Mouse (Mus musculus): Measurements from ENCODE around the gene Agl. TPM values are rescaled to one million over a fixed set of nuclear protein-coding genes. Genes with fewer than 3 reads are reported as not detected.

Agl gene
- total RNA-seq (2022): 10 to 100 TPM; 49.9 to 75.6 (median 62.3) TPM

GRCm38 (mm10) chr3:116807811-116808506 lies at the start of gene Agl:
Gene Agl, minus strand, starts transcription at chr3:116808166.
- DNase-seq: peak; percentile 96

DNA sequence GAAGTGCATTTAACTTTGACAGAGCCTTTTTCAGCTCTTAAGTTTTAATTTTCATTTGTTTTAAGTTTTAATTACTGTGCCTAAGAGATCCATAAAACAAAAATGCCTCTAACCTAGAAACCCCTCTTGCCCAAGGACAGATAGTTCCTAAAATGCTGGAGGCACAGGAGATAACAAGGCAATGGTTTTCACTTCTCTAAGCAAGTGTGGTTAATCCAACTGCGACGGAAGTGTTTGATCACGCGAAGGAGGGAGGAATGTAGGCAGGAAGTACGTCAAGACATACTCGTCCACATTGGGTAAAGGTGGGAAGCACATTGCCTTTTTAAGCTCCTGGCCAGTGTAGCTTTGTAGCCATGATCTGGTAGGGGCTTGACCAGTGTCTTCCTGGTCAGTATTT lies 49.6 kb upstream of the Agl start:
- no peak for DNase-seq

DNA sequence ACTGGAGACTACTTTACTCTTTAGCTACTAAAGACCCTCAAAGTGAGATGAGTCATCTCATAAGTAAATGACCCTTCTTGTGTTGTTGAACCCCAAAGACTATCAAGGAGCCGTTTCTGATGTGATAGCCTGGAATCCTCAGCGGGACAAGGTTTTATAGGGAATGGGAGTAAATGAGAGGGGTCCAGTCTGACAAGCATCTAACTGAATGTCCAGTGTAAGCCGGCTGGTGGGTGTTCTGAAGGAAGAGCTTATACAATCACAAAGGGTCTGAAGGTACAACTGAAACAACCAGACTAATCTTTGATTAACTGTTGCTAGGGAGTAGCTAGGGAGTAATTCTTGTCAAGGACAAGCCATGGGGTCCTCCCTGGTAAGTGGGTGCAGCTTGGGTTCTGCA lies 44.5 kb upstream of the Agl start:
- DNase-seq: no peak

DNA sequence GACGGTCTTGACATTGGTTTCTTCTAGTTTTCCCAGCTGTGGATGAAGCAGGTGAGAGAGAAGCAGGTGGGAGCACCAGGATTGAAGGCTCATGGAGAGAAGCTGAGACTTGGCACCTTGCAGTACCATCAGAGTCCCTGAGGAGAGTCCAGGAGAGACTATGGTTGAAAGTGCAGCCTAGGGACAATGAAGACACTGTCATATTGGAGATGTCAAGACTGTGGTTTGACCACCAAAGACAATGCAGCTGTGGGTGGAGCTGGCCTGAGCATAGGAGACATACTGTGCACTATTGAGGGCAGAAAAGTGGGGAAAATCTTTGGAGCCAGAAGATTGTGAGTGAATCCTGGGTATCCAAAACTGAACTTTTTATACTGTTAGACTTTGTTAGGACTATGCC lies 42.4 kb upstream of the Agl start:
- no peak for DNase-seq

GRCm38 (mm10) chr3:116848936-116849335 lies 41.0 kb upstream of the Agl start:
- DNase-seq: peak; percentile 44

GRCm38 (mm10) chr3:116848099-116848498 lies 40.1 kb upstream of the Agl start:
- DNase-seq: no peak

- no peak for DNase-seq
Measured at GRCm38 (mm10) chr3:116846084-116846483, 38.1 kb upstream of the Agl start.

DNA sequence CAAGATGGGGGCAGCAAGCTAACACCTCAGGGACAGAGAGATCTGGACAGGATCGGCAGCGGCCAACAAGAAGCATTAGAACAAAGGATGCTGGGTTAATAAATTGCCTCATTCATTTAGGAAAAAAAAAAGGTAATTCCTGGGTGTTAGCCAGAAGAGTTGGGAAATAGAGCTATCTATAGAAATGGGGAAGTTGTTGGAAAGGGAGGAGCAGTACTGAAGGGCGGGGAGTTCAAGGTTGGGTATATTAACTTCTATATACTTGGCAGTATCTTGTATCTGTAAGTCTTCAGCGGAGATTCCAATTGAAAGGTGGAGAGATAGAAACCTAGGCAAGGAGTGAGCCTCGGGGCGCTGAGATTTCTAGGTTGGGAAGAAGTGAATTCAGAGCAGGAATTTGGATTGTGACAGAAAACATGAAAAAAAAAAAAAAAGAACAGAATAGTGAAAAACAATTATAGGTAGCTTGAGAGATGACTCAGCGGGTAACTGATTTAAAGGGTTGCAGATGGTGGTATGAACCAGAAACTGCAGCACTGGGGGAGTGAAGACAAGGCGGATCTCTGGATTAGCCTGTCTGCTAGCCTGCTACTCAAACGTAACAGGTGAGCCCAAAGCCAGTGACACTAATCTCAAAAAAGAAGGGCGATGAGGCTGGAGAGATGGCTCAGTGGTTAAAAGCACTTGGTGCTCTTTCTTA lies 37.1 kb upstream of the Agl start:
- DNase-seq: no peak

GRCm38 (mm10) chr3:116841311-116841710 lies 33.3 kb upstream of the Agl start:
- no peak for DNase-seq

DNA sequence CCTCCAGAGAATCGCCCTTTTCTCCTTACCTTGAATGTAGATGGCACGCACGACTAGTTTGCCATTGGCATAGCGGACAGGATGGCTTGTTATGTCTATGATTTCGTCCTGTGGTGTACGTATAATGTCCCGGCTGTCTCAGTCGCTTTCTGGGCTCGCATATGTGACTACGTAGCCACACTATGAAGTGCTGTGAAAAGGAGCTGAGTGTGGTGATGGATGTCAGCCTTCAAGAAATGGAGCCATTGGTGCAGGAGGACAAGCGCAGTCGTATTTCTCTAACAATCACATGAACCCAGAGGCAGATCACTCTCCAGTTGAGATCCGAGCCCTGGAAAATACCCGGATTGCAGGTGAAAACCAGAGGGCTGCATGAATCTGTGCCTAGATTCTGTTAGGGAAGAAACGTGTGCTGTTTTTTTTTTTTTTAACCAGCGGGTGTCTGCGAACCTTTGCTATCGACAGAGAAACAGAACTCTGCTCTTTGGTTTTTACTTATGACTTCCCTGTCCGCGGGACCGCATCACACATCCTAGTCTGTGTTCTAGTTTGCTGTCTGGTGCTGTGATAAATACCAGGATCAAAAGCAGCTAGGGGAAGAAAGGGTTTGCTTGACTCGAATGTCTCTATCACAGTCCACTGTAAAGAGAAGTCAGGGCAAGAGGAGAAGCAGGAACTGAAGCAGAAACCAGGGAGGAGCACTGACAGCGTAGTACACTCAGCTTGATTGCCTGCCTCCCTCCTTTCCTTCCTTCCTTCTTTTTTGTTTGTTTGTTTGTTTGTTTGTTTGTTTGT lies 28.9 kb upstream of the Agl start:
- DNase-seq: no peak

DNA sequence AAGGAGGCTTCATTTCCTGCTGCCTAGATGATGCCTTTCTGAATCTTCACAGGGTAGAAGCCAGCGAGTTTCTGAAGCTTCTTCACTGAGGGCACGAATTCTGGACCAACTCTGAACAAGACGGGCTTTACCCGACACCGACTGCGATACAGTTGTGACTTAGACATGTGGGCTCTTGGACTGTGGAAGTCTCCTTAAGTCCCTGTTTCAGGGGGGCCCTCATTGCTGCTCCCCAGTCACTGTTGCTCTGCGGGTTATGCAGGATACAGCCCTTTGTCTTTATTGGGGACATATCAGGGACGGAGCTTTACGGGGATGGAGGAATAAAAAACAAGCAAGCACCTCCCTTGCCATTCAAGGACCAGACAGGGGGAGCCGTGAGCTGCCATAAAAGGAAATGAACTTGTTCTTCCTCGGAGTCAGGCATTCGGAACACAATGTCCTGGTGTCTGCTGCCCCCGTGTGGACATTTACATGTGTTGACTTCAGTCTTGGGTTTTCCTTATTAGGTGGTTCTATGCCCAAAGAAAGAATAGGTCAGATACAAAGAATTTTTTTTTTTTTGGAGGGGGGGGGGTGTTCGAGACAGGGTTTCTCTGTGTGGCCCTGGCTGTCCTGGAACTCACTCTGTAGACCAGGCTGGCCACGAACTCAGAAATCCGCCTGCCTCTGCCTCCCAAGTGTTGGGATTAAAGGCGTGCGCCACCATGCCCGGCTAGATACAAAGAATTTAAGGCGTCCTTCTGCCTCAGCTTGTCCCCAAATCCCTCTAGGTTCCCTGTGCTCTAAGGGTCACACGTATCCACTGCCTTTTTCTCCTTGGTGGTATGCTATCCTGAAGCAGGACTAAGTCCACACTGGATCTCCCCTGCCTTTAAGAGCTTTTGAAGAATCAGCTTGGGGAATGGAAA lies 28.1 kb upstream of the Agl start:
- DNase-seq: peak; percentile 85

DNA sequence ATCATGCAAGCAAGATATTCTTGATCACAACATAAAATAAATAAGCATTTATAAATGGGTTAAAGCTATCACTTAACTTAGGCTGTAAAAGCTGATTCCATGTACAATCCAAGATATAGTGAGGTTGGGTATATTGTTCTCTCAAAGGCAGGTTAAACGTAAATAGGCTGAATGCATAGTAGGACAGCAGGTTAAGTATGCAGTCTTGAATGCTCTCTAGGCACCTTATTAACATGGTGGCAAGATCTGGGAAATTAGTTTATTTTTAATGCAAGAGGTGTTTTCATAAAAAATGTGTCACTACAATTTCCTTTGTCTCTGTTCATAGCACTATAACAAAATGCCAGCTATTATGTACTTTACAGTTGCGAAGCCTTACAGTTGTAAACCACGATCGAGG lies 27.4 kb upstream of the Agl start:
- no peak for DNase-seq

GRCm38 (mm10) chr3:116834241-116834640 lies 26.3 kb upstream of the Agl start:
- no peak for DNase-seq

GRCm38 (mm10) chr3:116833491-116833890 lies 25.5 kb upstream of the Agl start:
- DNase-seq: no peak

DNA sequence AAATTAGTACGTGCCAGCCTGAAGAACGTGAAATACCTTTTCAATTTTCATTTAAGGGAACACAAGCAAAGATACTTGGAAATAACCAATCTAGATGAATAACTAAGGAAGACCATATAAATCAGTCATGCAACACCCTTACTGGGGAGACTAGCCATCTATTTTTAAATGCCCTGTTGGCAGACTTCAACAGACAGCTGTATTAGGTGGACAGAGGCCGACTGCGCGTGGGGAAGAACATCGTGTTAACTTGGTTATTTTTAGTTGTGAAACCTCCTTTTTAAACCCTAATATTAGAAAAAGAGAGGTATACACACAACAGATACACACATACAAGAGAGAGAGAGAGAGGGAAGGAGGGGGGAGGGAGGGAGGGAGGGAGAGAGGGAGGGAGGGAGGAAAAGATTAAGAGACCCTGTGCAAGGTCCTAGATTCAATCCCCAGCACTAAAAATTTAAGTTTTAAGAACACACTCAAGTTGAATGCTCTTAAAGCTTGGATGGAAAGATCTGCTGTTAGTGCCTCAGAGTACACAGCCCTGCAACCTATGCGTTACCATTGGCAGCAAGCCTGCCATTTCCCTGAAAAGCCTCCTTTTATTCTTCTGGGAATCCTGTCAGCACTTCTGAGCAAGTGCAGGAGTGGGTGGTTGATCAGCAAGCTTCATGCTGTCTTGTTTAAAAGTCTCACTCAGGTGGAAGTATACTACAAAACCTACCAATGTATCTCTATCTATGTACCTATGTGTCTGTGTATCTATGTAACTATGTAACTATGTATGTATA lies 24.8 kb upstream of the Agl start:
- DNase-seq: no peak

- DNase-seq: no peak
Measured at GRCm38 (mm10) chr3:116831324-116831723, 23.4 kb upstream of the Agl start.

DNA sequence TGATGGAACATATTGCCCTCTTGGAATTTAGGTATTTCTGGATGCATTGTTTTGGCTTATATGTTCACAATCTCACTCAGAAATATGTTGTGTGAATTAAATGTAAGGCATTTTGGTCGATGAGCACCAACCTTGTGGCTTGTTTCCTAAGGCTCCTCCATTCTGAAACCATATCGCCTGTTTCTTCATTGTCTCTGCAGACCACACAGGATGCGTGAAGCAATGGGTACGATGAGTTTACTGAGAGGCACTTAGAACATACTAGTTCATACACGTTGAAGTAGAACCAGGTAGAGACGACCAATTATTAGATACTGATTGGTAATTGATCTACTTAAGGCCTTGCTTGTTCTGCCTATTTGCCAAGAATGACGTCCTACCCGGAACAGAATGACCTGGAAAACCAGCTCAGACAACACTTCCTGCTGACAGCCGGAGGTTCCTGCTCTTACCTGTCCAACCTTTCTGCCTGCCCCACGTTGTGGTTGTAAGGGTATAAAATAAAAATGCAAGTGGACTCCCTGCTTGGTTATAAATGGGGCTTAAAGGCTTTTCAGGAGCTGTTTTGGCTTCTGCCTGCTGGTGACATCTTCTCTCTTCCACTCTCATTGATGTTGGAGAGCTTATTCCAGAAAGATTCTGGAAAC lies 21.4 kb upstream of the Agl start:
- DNase-seq: no peak

- DNase-seq: no peak
Measured at GRCm38 (mm10) chr3:116826471-116827215, 18.7 kb upstream of the Agl start.

DNA sequence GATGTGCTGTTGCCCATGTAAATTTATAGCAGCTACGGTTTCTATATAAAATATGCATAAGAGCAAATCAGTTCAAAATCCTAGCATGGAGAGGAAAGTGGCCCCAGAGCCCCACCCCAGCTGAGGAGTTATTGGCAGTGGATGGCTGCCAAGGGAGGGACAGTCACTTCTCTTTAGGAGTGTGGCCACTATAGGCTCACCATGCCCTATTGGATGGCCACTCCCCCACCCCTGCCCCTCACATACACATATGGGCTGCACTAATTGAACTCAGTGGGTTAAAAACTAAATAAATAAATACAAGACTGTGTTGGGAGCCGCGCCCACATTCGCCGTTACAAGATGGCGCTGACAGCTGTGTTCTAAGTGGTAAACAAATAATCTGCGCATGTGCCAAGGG lies 9.3 kb upstream of the Agl start:
- DNase-seq: no peak

DNA sequence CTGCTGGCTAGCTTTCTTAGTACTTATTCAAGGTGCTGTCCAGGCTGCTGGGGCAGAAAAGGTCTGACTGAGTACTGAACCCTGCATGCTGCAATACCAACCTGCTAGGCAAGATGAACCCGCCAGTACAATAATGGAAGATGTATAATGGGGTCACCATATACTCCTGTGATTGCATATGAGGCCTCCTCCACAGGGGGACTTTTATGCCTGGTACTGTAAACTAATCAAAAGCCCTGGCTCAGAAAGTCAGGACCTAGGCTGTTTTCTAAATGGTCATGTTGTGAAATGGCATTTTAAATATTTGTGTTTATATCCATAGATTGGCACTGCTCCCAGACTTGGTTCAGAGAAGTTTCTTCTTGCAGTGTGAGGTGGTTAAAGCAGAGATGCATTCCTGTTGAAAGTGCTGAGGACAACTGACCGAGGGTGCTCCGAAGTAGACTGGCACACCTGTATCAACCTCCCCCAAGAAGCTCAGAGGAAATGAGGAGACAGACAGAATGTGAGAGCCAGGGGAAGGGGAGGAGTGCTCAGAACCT lies 8.8 kb upstream of the Agl start:
- DNase-seq: no peak
